Mouse (Mus musculus) midbrain, embryonic 11.5 days (tissue): ENCODE measurements around the gene Rasgrp4. TPM values are rescaled to one million over a fixed set of nuclear protein-coding genes. Genes with fewer than 3 reads are reported as not detected.

Source experiments
- ATAC-seq: fragments of 200-750 bp; cut with Nextera tagmentation; 2 replicates; pipeline ENCODE4 v1.8.0; 2017; ENCODE audit warnings: moderate TSS enrichment, moderate library complexity; ENCODE audit not compliant: low FRiP score
- DNase-seq: peaks from one replicate; pipeline ENCODE4 v3.0.0; 2015; ENCODE audit warnings: low spot score; ENCODE audit errors: missing footprints
- H3K27ac ChIP-seq: fragments of 300-500 bp; sonication (generic); 2 replicates; pipeline ENCODE4 v1.5.1; 2014; ENCODE audit warnings: low read depth, low read length
- H3K27me3 ChIP-seq: fragments of 300-500 bp; sonication (generic); 2 replicates; pipeline ENCODE4 v1.6.1; 2014; ENCODE audit warnings: mild to moderate bottlenecking, low read length, moderate library complexity, mixed read lengths; ENCODE audit not compliant: control insufficient read depth, insufficient read depth
- H3K36me3 ChIP-seq: fragments of 300-500 bp; sonication (generic); 2 replicates; pipeline ENCODE4 v1.6.1; 2014; ENCODE audit warnings: mild to moderate bottlenecking, low read length, moderate library complexity, mixed read lengths; ENCODE audit not compliant: control insufficient read depth, insufficient read depth
- H3K4me1 ChIP-seq: fragments of 300-500 bp; sonication (generic); 2 replicates; pipeline ENCODE4 v1.6.1; 2014; ENCODE audit warnings: low read length; ENCODE audit not compliant: control insufficient read depth, insufficient read depth
- H3K4me2 ChIP-seq: fragments of 300-500 bp; sonication (generic); 2 replicates; pipeline ENCODE4 v1.6.1; 2014; ENCODE audit warnings: mild to moderate bottlenecking, moderate library complexity
- H3K4me3 ChIP-seq: fragments of 300-500 bp; sonication (generic); 2 replicates; pipeline ENCODE4 v1.5.1; 2014; ENCODE audit warnings: low read depth, low read length
- H3K9ac ChIP-seq: fragments of 300-500 bp; sonication (generic); 2 replicates; pipeline ENCODE4 v1.6.1; 2014; ENCODE audit warnings: low read length
- H3K9me3 ChIP-seq: fragments of 300-500 bp; sonication (generic); 2 replicates; pipeline ENCODE4 v1.6.1; 2016; ENCODE audit warnings: low read length; ENCODE audit not compliant: control insufficient read depth
- WGBS: fragments of 180-500 bp; shearing (Covaris S2); extraction: QIAGEN DNeasy Blood & Tissue Kit; methylation state at CpG from one replicate; pipeline ENCODE4 v1.1.7; 2014; 5-methylcytosine and 5-hydroxymethylcytosine counted together
- polyA plus RNA-seq: library from polyadenylated mRNA; unstranded; fragments of >200 nt; fragmentation: Nextera tagmentation; extraction: Ambion mirVana; gene quantifications from 2 replicates; pipeline ENCODE4 v1.2.1, GENCODE M21; 2014

Rasgrp4 gene
- polyA plus RNA-seq, 1 experiment from 2014 or later, result 0.48 TPM

DNA sequence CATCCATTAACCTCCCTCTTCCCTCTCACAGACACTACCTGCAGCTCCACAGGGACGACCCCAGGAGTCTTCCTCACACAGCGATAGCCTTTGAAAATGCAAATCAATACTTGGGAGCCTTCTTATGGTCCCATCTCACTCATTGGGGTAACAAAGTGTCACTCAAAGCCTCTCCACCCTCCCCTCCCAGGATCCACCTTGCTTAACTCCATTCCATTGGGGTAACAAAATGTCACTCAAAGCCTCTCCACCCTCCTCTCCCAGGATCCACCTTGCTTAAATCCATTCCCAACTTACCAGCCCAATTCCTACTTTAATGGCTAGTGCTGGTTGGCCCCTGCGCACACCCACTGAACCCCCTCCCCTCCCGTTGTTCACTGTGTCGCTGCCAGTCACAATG, 23.6 kb downstream of the Rasgrp4 start:
- under 1% methylated on average over 5 of the region's 5 CpGs for WGBS
- ATAC-seq, result no peak

DNA sequence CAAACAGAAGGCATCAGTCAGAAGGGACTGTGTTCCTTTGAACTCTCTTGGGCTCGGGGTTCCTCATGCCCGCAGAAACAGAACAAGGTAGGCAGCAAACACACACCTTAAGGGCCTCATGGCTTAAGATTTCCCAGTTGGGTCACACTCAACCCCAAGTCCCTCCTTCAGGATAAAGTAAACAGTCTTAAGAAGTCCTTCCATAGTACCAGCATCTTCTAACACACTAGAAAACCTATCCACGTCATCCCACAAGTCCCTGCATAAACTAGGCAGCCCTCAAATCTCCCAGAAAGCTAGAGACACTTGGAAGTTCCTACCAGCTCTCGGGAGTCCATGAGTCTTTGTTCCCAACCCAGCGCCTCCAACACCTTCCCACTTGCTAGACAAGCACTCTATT, 27.6 kb downstream of the Rasgrp4 start:
- no peak overlapping the region for H3K4me2 ChIP-seq
- 84% methylated on average over 5 of the region's 5 CpGs for WGBS
- ATAC-seq (no peak), DNase-seq (no peak)
- H3K27me3 ChIP-seq, result no peaks in the 10 kb centered on the region; the same call in none of the 2 replicates
- no peak overlapping the region for H3K9ac ChIP-seq
- H3K36me3 ChIP-seq, result no peaks in the 10 kb centered on the region
- H3K4me3 ChIP-seq, result no peak overlapping the region
- H3K27ac ChIP-seq, result no peak overlapping the region
- H3K9me3 ChIP-seq, result no peaks in the 10 kb centered on the region
- 0 out of 2 replicates have a peak, but pooled peaks cover 2% of the 10 kb centered on the region for H3K4me1 ChIP-seq

More for the DNA sequence above, 23.6 kb downstream of the Rasgrp4 start:
- Histone ChIP-seq H3K9ac (no peak overlapping the region), H3K4me1 (peaks cover 9% of the 10 kb centered on the region), H3K4me2 (0 out of 2 replicates have a peak overlapping the region, but pooled peaks have one; percentile 0), H3K9me3 (no peaks in the 10 kb centered on the region), H3K36me3 (no peaks in the 10 kb centered on the region), H3K4me3 (no peak overlapping the region), H3K27me3 (no peaks in the 10 kb centered on the region; the same call in none of the 2 replicates), H3K27ac (no peak overlapping the region)
- DNase-seq, result no peak

DNA sequence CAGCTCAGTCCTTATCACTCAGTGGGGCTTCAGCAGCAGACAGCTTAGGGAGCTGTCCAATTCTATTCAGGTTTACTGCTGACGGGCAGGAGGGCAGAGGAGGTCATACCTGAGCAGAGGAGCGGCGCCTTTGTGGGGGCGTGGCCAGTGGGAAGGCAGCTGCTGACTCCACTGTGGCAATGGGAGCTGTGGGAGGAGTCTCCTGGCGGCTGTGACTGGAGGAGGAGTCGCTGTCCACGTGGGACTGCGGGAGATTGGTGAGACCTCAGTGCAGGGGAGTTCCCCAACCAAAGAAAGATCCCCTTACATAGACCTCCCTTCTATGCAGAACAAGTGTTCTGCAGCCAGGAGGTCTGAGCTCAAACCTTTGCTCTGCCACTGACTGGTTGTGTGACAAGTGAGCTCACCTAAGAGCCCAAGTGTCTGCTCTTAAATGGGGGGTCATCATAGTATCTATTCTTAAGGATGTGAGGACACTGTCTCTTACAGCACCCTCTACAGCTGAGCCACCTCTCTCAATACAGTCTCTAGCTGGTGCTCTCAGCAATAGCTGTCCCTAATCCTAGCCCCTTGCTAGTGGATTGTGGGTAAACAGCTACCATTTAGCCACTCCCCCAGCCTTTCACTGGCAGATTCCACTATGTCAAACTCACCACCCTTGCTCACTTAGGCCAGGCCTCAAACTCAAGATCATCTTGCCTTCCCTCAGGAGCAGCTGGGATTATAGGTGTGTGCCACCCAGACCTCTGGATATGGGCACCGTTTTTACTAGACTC, 28.3 kb downstream of the Rasgrp4 start:
- Histone ChIP-seq H3K4me3 (no peak overlapping the region), H3K27me3 (peaks cover 3% of the 10 kb centered on the region), H3K9ac (no peak overlapping the region), H3K4me1 (peaks cover 6% of the 10 kb centered on the region), H3K27ac (no peak overlapping the region), H3K36me3 (no peaks in the 10 kb centered on the region), H3K4me2 (no peak overlapping the region), H3K9me3 (no peaks in the 10 kb centered on the region)
- ATAC-seq (no peak), DNase-seq (no peak)
- WGBS, result 21% methylated on average over 9 of the region's 9 CpGs

DNA sequence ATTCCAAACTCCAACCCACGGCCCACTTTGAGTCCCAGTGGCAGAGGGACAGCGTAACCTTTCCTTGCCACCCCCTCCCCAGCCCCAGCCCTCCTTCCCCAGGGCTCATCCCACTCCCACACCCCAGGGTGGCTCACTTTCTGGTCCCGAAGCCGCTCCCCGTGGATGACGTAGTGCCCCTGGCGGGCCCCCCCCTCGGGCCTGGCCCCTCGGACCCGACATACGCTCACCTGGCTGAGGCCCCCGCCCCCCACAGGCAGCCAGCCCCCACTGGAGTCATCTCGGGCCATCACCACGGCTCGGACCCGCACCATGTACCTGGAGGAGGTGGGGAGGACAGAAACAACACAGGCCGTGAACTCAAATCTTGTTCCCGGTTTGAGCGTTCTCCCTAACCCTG, 33.0 kb downstream of the Rasgrp4 start:
- Histone ChIP-seq H3K9me3 (no peaks in the 10 kb centered on the region), H3K4me2 (peak overlapping the region; percentile 83), H3K27me3 (peaks cover 20% of the 10 kb centered on the region), H3K9ac (peak overlapping the region; percentile 67), H3K36me3 (no peaks in the 10 kb centered on the region), H3K4me1 (peaks cover 39% of the 10 kb centered on the region), H3K27ac (no peak overlapping the region), H3K4me3 (peak overlapping the region; percentile 55; the same call in 1 of the 2 replicates)
- 9% methylated on average over 18 of the region's 19 CpGs for WGBS
- DNase-seq (no peak), ATAC-seq (no peak)

DNA sequence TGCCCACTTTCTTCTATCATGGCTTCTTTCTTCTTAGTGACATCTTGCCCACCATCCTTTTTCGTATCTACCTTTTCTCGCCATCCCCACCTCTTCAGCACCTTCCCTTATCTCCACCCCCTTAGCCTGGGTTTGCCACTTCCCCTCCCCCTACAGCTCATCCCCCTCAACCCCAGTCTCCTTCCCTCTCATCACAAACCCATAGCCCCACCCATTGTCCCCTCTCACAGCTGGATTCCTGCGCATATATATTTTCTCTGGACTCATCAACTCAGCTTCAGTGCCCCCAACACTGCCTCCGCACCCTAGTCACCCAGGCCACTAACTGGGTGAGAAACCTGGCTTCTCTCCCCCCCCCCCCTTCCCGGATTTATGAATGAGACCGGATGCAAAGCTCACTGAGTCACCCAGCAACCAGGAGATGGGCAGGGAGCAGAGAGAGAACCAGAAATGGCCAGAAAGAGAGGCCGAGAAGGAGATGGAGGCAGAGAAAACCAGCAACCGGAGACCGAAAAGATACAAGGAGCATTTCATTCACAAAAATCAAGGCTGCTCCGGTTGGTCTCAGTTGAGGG, 33.6 kb downstream of the Rasgrp4 start:
- H3K36me3 ChIP-seq, result no peaks in the 10 kb centered on the region
- peak overlapping the region; percentile 83 for H3K4me2 ChIP-seq
- peak overlapping the region; percentile 67 for H3K9ac ChIP-seq
- H3K4me3 ChIP-seq, result peak overlapping the region; percentile 55
- peak overlapping the region; percentile 61; the same call in 1 of the 2 replicates for H3K27ac ChIP-seq
- peaks cover 26% of the 10 kb centered on the region for H3K27me3 ChIP-seq
- WGBS, result 2% methylated on average over 10 of the region's 10 CpGs
- H3K9me3 ChIP-seq, result no peaks in the 10 kb centered on the region
- ATAC-seq (no peak), DNase-seq (peak; percentile 87)
- H3K4me1 ChIP-seq, result peaks cover 39% of the 10 kb centered on the region

DNA sequence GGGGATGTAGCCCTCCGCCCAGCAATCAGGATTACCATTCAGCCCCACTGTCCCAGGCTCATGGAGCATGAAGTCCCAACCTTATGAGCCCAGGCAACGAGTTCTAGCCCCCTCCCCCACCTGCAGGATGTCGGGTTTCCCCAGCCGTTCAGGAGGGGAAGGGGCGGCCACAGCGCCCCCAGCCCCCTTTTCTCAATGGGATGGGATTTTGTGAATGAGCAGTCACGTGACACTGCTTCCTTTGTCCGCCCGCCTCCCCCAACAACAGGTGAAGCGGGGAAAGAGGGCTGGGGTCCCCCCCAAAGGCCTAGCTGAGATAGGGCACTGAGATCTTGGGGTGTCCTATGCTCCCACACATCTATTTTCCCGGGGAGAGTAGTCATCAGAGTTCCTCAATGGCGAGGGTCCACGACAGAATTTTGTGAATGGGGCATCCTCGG, 34.2 kb downstream of the Rasgrp4 start:
- Histone ChIP-seq H3K9ac (peak overlapping the region; percentile 67), H3K27me3 (peaks cover 32% of the 10 kb centered on the region), H3K4me3 (peak overlapping the region; percentile 55), H3K27ac (peak overlapping the region; percentile 61), H3K4me2 (peak overlapping the region; percentile 83), H3K36me3 (peaks cover 4% of the 10 kb centered on the region; the same call in 1 of the 2 replicates), H3K9me3 (no peaks in the 10 kb centered on the region), H3K4me1 (peaks cover 39% of the 10 kb centered on the region)
- 0% methylated on average over 14 of the region's 14 CpGs for whole genome bisulfite sequencing
- ATAC-seq (peak; percentile 23), DNase-seq (peak; percentile 94)

DNA sequence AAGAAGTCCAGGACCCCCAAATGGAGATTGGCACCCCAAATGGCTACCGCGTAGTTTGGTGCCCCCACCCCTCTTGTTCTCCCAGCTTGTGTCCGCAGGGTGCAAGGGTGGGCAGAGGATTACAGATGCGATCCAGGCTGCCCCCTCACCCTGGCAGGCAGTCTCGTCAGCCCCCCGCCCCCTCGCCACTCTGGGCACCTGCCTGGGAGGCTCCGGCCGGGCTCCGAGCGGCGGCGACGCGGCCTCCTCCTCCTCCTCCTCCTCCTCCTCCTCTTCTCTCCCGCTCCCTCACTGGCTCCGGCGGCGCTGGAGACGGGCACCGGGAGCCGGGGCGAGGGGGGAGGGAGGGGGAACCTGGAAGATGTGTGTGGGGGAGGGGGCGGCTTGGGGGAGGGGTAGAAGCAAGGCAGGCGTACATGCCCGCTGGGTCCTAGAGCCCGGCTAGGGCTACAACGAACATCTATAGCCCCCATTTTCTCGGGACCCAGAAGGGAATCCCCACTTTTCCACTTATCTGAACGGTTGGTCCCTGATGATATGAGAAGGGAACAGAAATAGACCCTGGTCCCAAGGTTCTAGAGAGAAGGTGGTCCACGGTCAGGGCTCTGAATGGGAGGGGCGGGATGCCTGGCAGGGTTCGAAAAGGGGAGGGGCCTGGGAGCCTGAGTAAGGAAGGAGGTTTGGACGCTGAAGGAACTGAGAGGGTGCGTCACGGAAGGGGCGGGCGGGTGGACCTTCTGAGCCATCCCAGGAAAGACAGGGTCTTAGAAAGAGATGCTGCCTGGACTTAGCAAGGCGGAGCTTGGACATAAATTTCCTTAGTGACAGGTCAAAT, 34.8 kb downstream of the Rasgrp4 start:
- peaks cover 39% of the 10 kb centered on the region for H3K4me1 ChIP-seq
- DNase-seq, result peak; percentile 99
- H3K9me3 ChIP-seq, result no peaks in the 10 kb centered on the region
- H3K4me3 ChIP-seq, result peak overlapping the region; percentile 55
- ATAC-seq, result peak; percentile 80
- peak overlapping the region; percentile 61 for H3K27ac ChIP-seq
- peaks cover 7% of the 10 kb centered on the region; the same call in 1 of the 2 replicates for H3K36me3 ChIP-seq
- peaks cover 34% of the 10 kb centered on the region for H3K27me3 ChIP-seq
- WGBS, result 1% methylated on average over 31 of the region's 39 CpGs
- H3K4me2 ChIP-seq, result peak overlapping the region; percentile 83
- H3K9ac ChIP-seq, result peak overlapping the region; percentile 67

DNA sequence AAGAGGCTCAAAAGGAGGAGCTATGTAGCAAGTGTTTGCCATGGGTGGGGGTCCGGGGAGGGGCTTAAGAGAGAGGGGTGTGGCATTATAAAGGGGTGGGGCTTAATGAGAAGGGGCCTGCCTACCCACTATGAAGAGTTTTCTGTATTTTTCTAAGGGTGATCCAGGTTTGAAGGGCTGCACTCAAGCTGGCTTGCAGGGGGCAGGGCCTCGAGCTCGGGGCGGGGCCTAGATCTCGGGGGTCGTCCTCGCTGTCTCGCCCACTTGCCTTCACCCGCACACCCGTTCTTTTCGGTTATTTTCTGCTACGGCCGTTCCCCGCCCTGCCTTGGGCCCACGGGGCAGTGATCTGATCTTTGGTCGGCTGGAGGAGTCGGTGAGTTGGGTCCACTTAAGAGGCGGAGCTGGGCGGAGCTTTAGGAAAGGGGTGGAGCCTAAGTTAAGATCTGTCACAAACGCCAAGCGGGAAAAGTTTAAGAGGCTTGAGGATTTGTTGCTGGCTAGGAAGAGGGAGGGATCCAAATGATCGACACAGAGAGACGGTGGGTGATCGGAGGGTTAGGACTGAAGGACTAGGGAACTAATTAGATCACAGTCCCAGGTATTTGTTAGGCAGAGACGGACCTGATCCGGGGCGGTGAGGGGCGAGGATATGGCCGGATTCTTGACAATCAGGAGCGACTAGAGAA, 35.6 kb downstream of the Rasgrp4 start, which contains the start of the genes Ggn and Spred3:
Gene Ggn (plus strand): TSS at position 145 of the 689 bp plus-strand sequence.
Gene Spred3 (minus strand): TSS at position 346 of the 689 bp plus-strand sequence.
- Histone ChIP-seq H3K9ac (peak within 1 kb of the TSS; percentile 67), H3K4me1 (peaks cover 39% of the 10 kb centered on the region), H3K27ac (peak within 1 kb of the TSS; percentile 61), H3K4me3 (peak within 1 kb of the TSS; percentile 55), H3K4me2 (peak within 1 kb of the TSS; percentile 83), H3K36me3 (peaks cover 13% of the 10 kb centered on the region), H3K9me3 (no peaks in the 10 kb centered on the region), H3K27me3 (peaks cover 34% of the 10 kb centered on the region)
- WGBS, result under 1% methylated on average over 30 of the region's 30 CpGs
- DNase-seq, result peak; percentile 97
- peak; percentile 58 for ATAC-seq
